18 mouse cellular contexts compared by ENCODE assay signal in genomic region chr11:86646885-86647459, GRCm38 (mm10). TPM values are rescaled to one million over a fixed set of nuclear protein-coding genes. Genes with fewer than 3 reads are reported as not detected.
A peak's percentile ranks its signal among the peaks of the same experiment; 100 is the strongest.
DNase-seq lines count a peak whose midpoint lies in the region; ATAC-seq and TF ChIP-seq lines count a peak whose summit lies in the region.
"Had no signal": no experiment of that assay in that cellular context is flagged by ENCODE, and none has a peak within 500 bp of the region (broad histone marks: within the 10 kb centered on the region; RNA-seq: fewer than 3 reads in every experiment).

No protein-coding gene starts in this region.

- no peaks in the 10 kb centered on the region for H3K79me2 ChIP-seq in heart, adult 2 months (replicated peaks; ENCODE audit: control insufficient read depth, insufficient read depth, low read length)

- WGBS in heart, postnatal 0 days: 51% methylated on average over 3 of the region's 3 CpGs
- WGBS in heart, adult 2 months: 83% methylated on average over 3 of the region's 3 CpGs
- WGBS in liver, embryonic 13.5 days (ENCODE audit: insufficient replicate concordance): 92% methylated on average over 3 of the region's 3 CpGs
- WGBS in liver, postnatal 0 days (ENCODE audit: insufficient replicate concordance): 87% methylated on average over 3 of the region's 3 CpGs
- WGBS in stomach, embryonic 16.5 days: 80% methylated on average over 3 of the region's 3 CpGs
- 84% methylated on average over 3 of the region's 3 CpGs for WGBS in forebrain, embryonic 11.5 days

- H3K9me3 ChIP-seq in heart, postnatal 0 days (replicated peaks; ENCODE audit: control insufficient read depth, low read length): no peaks in the 10 kb centered on the region
- no peaks in the 10 kb centered on the region for H3K9me3 ChIP-seq in liver, embryonic 13.5 days (replicated peaks)
- H3K9me3 ChIP-seq in liver, postnatal 0 days (ENCODE audit: low read length): no peaks in the 10 kb centered on the region
- no peaks in the 10 kb centered on the region for H3K9me3 ChIP-seq in stomach, embryonic 16.5 days (replicated peaks; ENCODE audit: control insufficient read depth, low read length)
- H3K9me3 ChIP-seq in forebrain, embryonic 11.5 days (ENCODE audit: control insufficient read depth, low read length): no peaks in the 10 kb centered on the region
- H3K9me3 ChIP-seq: limb, embryonic 15.5 days; midbrain, embryonic 10.5 days; neural tube, embryonic 15.5 days had no signal

- DNase-seq in gastrocnemius, adult 2 months: no peak
- DNase-seq in gastrocnemius, postnatal 10 days: no peak
- DNase-seq in heart, postnatal 0 days (ENCODE audit: low spot score): no peak
- no peak for DNase-seq in heart, adult 2 months
- DNase-seq in liver, embryonic 13.5 days: no peak
- no peak for DNase-seq in liver, postnatal 0 days
- no peak for DNase-seq in forebrain, embryonic 11.5 days (ENCODE audit: low spot score)
- DNase-seq: cerebellum, postnatal 25 days; gastrocnemius, postnatal 14 days; kidney, adult 8-10 months; right cerebral cortex, postnatal 4 days; thymus, adult 2 months had no signal

- peak overlapping the region; percentile 1; the same call in 1 of the 2 replicates for H3K9ac ChIP-seq in heart, postnatal 0 days (replicated peaks; ENCODE audit: low read depth, low read length)
- H3K9ac ChIP-seq in heart, adult 2 months (ENCODE audit: low read depth, low read length): no peak overlapping the region
- no peak overlapping the region for H3K9ac ChIP-seq in liver, embryonic 13.5 days
- H3K9ac ChIP-seq in liver, postnatal 0 days (replicated peaks): no peak overlapping the region
- H3K9ac ChIP-seq in stomach, embryonic 16.5 days (ENCODE audit: low read length): no peak overlapping the region
- no peak overlapping the region for H3K9ac ChIP-seq in forebrain, embryonic 11.5 days (ENCODE audit: low read length)
- H3K9ac ChIP-seq: limb, embryonic 15.5 days; neural tube, embryonic 15.5 days had no signal

- ATAC-seq in heart, postnatal 0 days (ENCODE audit: insufficient read depth, low read depth): no peak
- no peak for ATAC-seq in liver, embryonic 13.5 days (ENCODE audit: low read depth)
- no peak for ATAC-seq in liver, postnatal 0 days
- ATAC-seq in stomach, embryonic 16.5 days (ENCODE audit: insufficient read depth, low FRiP score): no peak
- ATAC-seq in forebrain, embryonic 11.5 days (replicated peaks; ENCODE audit: low FRiP score): no peak
- ATAC-seq: hindbrain, embryonic 16.5 days had no signal

- no peak for TF ChIP-seq POLR2A in heart, adult 2 months (IDR thresholded peaks at IDR 0.05; ENCODE audit: insufficient read depth, low read depth, low read length)

- no peak for TF ChIP-seq EP300 in heart, postnatal 0 days (IDR thresholded peaks at IDR 0.05; ENCODE audit: low read depth)
- TF ChIP-seq EP300 in heart, adult 2 months (IDR thresholded peaks at IDR 0.05; ENCODE audit: insufficient read depth, low read depth, low read length): no peak
- no peak for TF ChIP-seq EP300 in liver, postnatal 0 days (IDR thresholded peaks at IDR 0.05; ENCODE audit: low read depth)

- peak overlapping the region; percentile 16; the same call in 1 of the 2 replicates for H3K4me2 ChIP-seq in heart, postnatal 0 days (ENCODE audit: low read depth, low read length)
- H3K4me2 ChIP-seq in liver, embryonic 13.5 days: no peak overlapping the region
- no peak overlapping the region for H3K4me2 ChIP-seq in liver, postnatal 0 days (ENCODE audit: low read depth, low read length)
- no peak overlapping the region for H3K4me2 ChIP-seq in stomach, embryonic 16.5 days (ENCODE audit: low read depth, low read length)
- H3K4me2 ChIP-seq in forebrain, embryonic 11.5 days (ENCODE audit: low read depth, low read length, severe bottlenecking): no peak overlapping the region
- H3K4me2 ChIP-seq: limb, embryonic 15.5 days; neural tube, embryonic 15.5 days had no signal

- H3K4me1 ChIP-seq in heart, postnatal 0 days (ENCODE audit: control insufficient read depth, insufficient read depth): peaks cover 11% of the 10 kb centered on the region; the same call in 1 of the 2 replicates
- H3K4me1 ChIP-seq in heart, adult 2 months (ENCODE audit: control insufficient read depth, insufficient read depth, low read length): no peaks in the 10 kb centered on the region; the same call in none of the 2 replicates
- H3K4me1 ChIP-seq in liver, embryonic 13.5 days (replicated peaks): no peaks in the 10 kb centered on the region
- H3K4me1 ChIP-seq in liver, postnatal 0 days (ENCODE audit: insufficient read depth): no peaks in the 10 kb centered on the region
- 0 out of 2 replicates have a peak, but pooled peaks cover 3% of the 10 kb centered on the region for H3K4me1 ChIP-seq in stomach, embryonic 16.5 days (ENCODE audit: control insufficient read depth, insufficient read depth, low read length)
- no peaks in the 10 kb centered on the region for H3K4me1 ChIP-seq in forebrain, embryonic 11.5 days (replicated peaks; ENCODE audit: control insufficient read depth, insufficient read depth, low read length)
- H3K4me1 ChIP-seq: neural tube, embryonic 15.5 days had no signal

- H3K27ac ChIP-seq in gastrocnemius, adult 2 months: peak overlapping the region; percentile 60
- H3K27ac ChIP-seq in heart, postnatal 0 days (ENCODE audit: low read depth): peak overlapping the region; percentile 83
- no peak overlapping the region for H3K27ac ChIP-seq in heart, adult 2 months
- H3K27ac ChIP-seq in liver, embryonic 13.5 days: peak overlapping the region; percentile 16; the same call in 1 of the 2 replicates
- H3K27ac ChIP-seq in liver, postnatal 0 days (ENCODE audit: low read depth): no peak overlapping the region
- H3K27ac ChIP-seq in stomach, embryonic 16.5 days (ENCODE audit: low read length): peak overlapping the region; percentile 69
- H3K27ac ChIP-seq in forebrain, embryonic 11.5 days (ENCODE audit: low read depth, low read length): no peak overlapping the region
- H3K27ac ChIP-seq: neural tube, embryonic 15.5 days had no signal

- TF ChIP-seq CTCF in gastrocnemius, adult 2 months (IDR thresholded peaks at IDR 0.05): no peak
- TF ChIP-seq CTCF in heart, postnatal 0 days (IDR thresholded peaks at IDR 0.05; ENCODE audit: low read depth): no peak
- TF ChIP-seq CTCF in heart, adult 2 months (IDR thresholded peaks at IDR 0.05): no peak
- no peak for TF ChIP-seq CTCF in liver, postnatal 0 days (IDR thresholded peaks at IDR 0.05; ENCODE audit: low read depth)

- H3K36me3 ChIP-seq in heart, postnatal 0 days (replicated peaks; ENCODE audit: control insufficient read depth, insufficient read depth, low read length): peaks cover 11% of the 10 kb centered on the region; the same call in 1 of the 2 replicates
- no peaks in the 10 kb centered on the region; the same call in 1 of the 2 replicates for H3K36me3 ChIP-seq in heart, adult 2 months (ENCODE audit: control insufficient read depth, insufficient read depth, low read length)
- peaks cover 26% of the 10 kb centered on the region for H3K36me3 ChIP-seq in liver, embryonic 13.5 days
- H3K36me3 ChIP-seq in liver, postnatal 0 days (replicated peaks; ENCODE audit: insufficient read depth, low read length): peaks cover 13% of the 10 kb centered on the region
- peaks cover 5% of the 10 kb centered on the region; the same call in 1 of the 2 replicates for H3K36me3 ChIP-seq in stomach, embryonic 16.5 days (ENCODE audit: control insufficient read depth, insufficient read depth, low read length)
- H3K36me3 ChIP-seq in forebrain, embryonic 11.5 days (ENCODE audit: control insufficient read depth, insufficient read depth, low read length): no peaks in the 10 kb centered on the region; the same call in 1 of the 2 replicates

- no peak overlapping the region; the same call in 1 of the 2 replicates for H3K4me3 ChIP-seq in gastrocnemius, adult 2 months
- no peak overlapping the region for H3K4me3 ChIP-seq in heart, postnatal 0 days (ENCODE audit: low read depth, low read length)
- no peak overlapping the region for H3K4me3 ChIP-seq in heart, adult 2 months
- H3K4me3 ChIP-seq in liver, embryonic 13.5 days (replicated peaks): no peak overlapping the region
- H3K4me3 ChIP-seq in liver, postnatal 0 days (ENCODE audit: low read depth, low read length): no peak overlapping the region
- H3K4me3 ChIP-seq in stomach, embryonic 16.5 days (replicated peaks; ENCODE audit: low read length): no peak overlapping the region
- no peak overlapping the region for H3K4me3 ChIP-seq in forebrain, embryonic 11.5 days (ENCODE audit: low read depth, low read length)
- H3K4me3 ChIP-seq: erythroblast, embryonic 14.5 days; limb, embryonic 15.5 days; midbrain, embryonic 10.5 days; neural tube, embryonic 15.5 days had no signal

- intact Hi-C loops in gastrocnemius, adult 2 months (cut with DNase I): no loop called here
- intact Hi-C loops in heart, adult 2 months (cut with DNase I): no loop called here

- H3K27me3 ChIP-seq in heart, postnatal 0 days (ENCODE audit: control insufficient read depth, insufficient read depth, low read length): no peaks in the 10 kb centered on the region
- no peaks in the 10 kb centered on the region for H3K27me3 ChIP-seq in heart, adult 2 months (ENCODE audit: control insufficient read depth, insufficient read depth, low read length)
- no peaks in the 10 kb centered on the region for H3K27me3 ChIP-seq in liver, embryonic 13.5 days
- H3K27me3 ChIP-seq in liver, postnatal 0 days (ENCODE audit: insufficient read depth, low read length): no peaks in the 10 kb centered on the region
- no peaks in the 10 kb centered on the region for H3K27me3 ChIP-seq in stomach, embryonic 16.5 days (ENCODE audit: control insufficient read depth, insufficient read depth, low read length)
- no peaks in the 10 kb centered on the region for H3K27me3 ChIP-seq in forebrain, embryonic 11.5 days (ENCODE audit: control insufficient read depth, insufficient read depth, low read length)
- H3K27me3 ChIP-seq: limb, embryonic 15.5 days; neural tube, embryonic 15.5 days had no signal

RNA-seq across cellular contexts. Expression of gene Vmp1, which starts 36.7 kb away (rescaled TPM):
- 100 to 1,000 TPM in 1 of 2 experiments, 10 to 100 TPM in 1; 84.0 to 115 TPM for total RNA-seq in gastrocnemius, adult 2 months (2021)
- total RNA-seq in gastrocnemius, postnatal 10 days (2021): 10 to 100 TPM; 55.6 to 58.5 TPM
- 48.9 and 51.7 TPM in 2 replicates for total RNA-seq in heart, postnatal 0 days (2014; rRNA removed; ENCODE audit: low replicate concordance)
- 72.1 and 77.9 TPM in 2 replicates for polyA plus RNA-seq in heart, postnatal 0 days (2015; fragmentation: Nextera tagmentation; extraction: Ambion mirVana)
- 10 to 100 TPM; 58.2 to 66.9 TPM for total RNA-seq in heart, adult 2 months (2021)
- polyA plus RNA-seq in heart, adult 2 months (2012; rRNA removed): 34.0 and 59.2 TPM in 2 replicates
- polyA plus RNA-seq in liver, embryonic 13.5 days (2015; fragmentation: Nextera tagmentation; extraction: Ambion mirVana): 89.2 and 103 TPM in 2 replicates
- polyA plus RNA-seq in liver, postnatal 0 days (2015; fragmentation: Nextera tagmentation; extraction: Ambion mirVana): 110 and 125 TPM in 2 replicates
- 147 and 157 TPM in 2 replicates for polyA plus RNA-seq in stomach, embryonic 16.5 days (2015; fragmentation: Nextera tagmentation; extraction: Ambion mirVana)
- 82.6 and 89.4 TPM in 2 replicates for polyA plus RNA-seq in forebrain, embryonic 11.5 days (2014; fragmentation: Nextera tagmentation; extraction: Ambion mirVana)

RNA-seq across cellular contexts. Expression of gene Ptrh2, which starts 36.8 kb away (rescaled TPM):
- total RNA-seq in gastrocnemius, adult 2 months (2021): 1 to 10 TPM; 6.0 to 7.9 TPM
- 1 to 10 TPM; 8.1 to 8.5 TPM for total RNA-seq in gastrocnemius, postnatal 10 days (2021)
- total RNA-seq in heart, postnatal 0 days (2014; rRNA removed; ENCODE audit: low replicate concordance): 6.5 and 7.1 TPM in 2 replicates
- 14.0 and 14.6 TPM in 2 replicates for polyA plus RNA-seq in heart, postnatal 0 days (2015; fragmentation: Nextera tagmentation; extraction: Ambion mirVana)
- total RNA-seq in heart, adult 2 months (2021): 1 to 10 TPM; 5.9 to 6.4 TPM
- polyA plus RNA-seq in heart, adult 2 months (2012; rRNA removed): 3.7 and 5.2 TPM in 2 replicates
- 23.0 and 23.3 TPM in 2 replicates for polyA plus RNA-seq in liver, embryonic 13.5 days (2015; fragmentation: Nextera tagmentation; extraction: Ambion mirVana)
- 12.7 and 13.3 TPM in 2 replicates for polyA plus RNA-seq in liver, postnatal 0 days (2015; fragmentation: Nextera tagmentation; extraction: Ambion mirVana)
- polyA plus RNA-seq in stomach, embryonic 16.5 days (2015; fragmentation: Nextera tagmentation; extraction: Ambion mirVana): 26.6 and 28.8 TPM in 2 replicates
- 43.2 and 44.8 TPM in 2 replicates for polyA plus RNA-seq in forebrain, embryonic 11.5 days (2014; fragmentation: Nextera tagmentation; extraction: Ambion mirVana)

Comparison
In these comparisons a context has a peak if more than half of its experiments do, and no peak if none do; other contexts are left out.
1. H3K27ac ChIP-seq: peak in gastrocnemius, adult 2 months (single experiment), heart, postnatal 0 days (single experiment), liver, embryonic 13.5 days (single experiment) and stomach, embryonic 16.5 days (single experiment); none in heart, adult 2 months (single experiment), liver, postnatal 0 days (single experiment) and forebrain, embryonic 11.5 days (single experiment).